Mouse (Mus musculus): ENCODE data around the gene Ndufaf8. TPM values are rescaled to one million over a fixed set of nuclear protein-coding genes. Genes with fewer than 3 reads are reported as not detected.

Ndufaf8 gene
- total RNA-seq, 2 experiments from 2014 or later, result 45.7 to 48.1 TPM

DNA sequence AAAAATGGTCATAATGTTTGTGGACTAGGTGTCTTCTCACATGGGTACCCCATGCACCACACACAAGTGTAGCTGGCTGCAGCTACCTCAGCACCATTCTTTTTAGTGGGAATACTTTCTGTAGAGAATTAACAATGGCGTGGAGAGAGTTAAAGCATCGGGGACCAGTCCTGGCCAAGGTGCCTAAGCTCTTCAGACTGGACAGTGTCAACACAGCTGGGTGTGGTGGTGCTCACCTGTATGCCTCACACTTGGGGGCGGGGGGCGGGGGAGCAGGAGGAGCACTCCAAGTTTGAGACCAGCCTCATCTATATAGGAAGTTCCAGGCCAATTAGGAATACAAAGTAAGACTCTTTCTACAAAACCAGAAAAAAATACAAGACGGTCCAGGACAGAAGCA is 35.4 kb downstream of the Ndufaf8 start:
- no peak for DNase-seq (ENCODE audit: low spot score)

DNA sequence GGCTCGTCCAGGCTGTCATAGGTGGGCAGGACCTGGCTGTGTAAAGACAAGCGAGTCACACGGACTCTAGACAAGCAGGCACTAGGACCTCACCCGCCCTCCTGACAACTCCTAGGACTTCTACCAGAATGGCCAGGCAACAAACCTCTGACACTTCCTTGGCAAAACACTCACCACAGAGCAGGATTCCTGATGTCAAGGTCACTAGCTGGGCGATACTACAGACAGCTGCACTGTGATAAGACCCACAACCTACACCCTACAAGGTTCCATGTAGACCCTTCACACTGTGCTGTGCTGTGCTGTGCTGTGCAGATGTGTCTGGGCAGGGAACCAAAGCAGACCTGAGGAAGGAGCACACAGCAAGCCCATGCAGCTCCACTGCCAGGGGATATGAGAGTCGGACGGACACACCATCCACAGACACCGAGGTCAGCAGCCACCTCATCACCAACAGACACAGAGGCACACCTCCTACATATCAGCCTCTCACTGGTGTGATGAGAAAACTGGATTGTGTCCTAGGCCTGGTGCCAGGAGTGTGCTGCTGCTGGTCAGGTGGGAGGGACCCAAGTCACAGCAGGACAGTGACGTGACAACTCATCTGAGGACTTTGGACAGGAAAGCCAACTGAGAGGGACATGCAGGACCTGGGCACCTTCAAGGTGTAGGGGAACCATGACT is 36.3 kb downstream of the Ndufaf8 start:
- no peak for DNase-seq (ENCODE audit: low spot score)

DNA sequence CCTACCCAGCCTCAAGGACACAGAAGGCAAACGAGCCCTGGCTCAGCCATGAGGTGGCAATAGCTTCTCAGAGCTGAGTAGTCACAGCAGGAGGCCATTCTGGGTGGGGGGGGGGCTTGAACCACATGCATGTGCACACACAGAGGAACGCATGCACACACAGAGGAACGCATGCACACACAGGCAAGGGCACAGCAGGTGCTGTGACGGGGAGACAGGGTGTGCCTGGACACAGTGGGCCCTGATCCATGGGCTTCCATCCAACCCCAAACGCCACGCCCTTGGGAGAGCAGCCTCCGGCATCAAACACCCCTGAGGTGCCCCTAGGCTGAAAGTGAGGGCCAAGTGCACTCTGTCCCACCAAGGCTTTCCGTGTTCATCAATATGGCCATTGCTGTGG is 37.5 kb downstream of the Ndufaf8 start:
- no peak for DNase-seq (ENCODE audit: low spot score)

DNA sequence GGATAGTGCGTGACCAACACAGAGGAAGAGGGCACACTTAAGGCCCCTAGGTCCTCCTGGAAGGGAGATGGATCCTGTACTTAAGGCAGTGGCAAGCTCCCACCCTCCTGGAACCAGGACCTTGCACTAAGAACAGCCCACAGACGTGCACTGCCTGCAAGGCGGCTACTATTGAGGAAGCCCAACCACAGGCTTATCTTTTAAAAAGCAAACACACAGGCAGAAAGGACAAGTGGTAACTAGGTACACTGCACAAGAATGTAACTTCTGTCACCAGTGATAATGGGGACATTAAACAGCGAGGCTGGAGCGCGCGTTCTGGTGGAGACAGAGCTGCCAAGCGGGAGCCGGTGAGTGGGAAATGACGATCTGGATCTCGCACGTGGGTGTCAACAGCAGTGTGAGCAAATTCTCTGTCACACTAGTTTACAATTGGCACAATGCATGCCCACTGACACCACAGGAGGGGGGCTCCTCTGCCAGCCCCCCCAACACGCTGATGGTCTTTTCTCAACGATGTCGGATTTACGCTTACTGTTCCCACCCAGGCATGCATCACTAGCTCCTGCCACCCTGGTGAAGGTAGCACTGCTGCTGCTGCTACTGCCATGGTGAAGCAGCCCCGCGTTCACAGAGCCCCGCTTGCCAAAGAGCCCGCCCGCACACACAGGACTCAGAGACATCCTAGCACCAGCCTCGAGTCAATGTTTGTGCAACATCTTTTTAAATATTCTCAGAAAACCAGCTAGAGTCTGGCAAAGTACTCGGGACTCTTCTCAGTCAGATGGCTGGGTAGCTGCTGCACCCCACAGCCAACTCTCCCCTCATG is 38.3 kb downstream of the Ndufaf8 start:
- no peak for DNase-seq (ENCODE audit: low spot score)

DNA sequence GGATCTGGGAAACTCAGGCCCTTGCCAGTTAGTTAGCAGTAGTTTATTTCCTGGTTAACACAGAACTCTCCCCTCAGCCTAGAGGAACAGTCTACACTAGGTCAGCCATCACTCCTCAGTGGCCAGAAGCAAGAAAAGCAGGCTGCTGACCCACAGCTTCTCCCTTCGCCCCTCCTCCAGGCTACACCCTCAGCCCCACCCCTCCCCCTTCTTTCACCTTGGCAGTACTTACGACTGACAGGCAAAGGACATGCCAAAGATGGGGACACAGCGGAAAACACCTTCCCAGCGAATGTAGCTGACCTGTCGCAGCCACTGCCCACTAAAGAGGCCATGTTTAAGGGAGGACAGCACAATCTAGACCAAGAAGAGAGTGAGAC is 38.9 kb downstream of the Ndufaf8 start:
- peak; percentile 28 for DNase-seq (ENCODE audit: low spot score)

DNA sequence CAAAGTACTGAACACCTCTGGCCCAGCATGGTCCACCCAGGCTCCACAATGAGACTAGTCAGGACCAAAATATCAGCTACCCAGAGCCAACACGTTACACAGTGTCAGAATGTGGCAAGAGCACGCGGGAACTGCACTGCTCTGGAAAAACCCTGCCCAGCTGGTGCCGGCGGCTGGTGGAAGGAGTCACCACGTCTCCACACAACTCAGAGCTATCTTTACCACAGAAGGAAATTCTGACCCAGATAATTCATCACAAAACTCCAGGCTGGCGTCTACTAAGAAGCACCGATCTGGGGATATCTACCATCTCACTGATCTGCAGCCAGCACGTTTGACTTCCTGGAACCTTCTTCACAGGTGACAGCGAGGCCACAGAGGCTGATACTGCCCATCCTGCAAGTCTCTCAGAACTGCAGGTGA is 40.6 kb downstream of the Ndufaf8 start:
- DNase-seq (ENCODE audit: low spot score), result peak; percentile 23

DNA sequence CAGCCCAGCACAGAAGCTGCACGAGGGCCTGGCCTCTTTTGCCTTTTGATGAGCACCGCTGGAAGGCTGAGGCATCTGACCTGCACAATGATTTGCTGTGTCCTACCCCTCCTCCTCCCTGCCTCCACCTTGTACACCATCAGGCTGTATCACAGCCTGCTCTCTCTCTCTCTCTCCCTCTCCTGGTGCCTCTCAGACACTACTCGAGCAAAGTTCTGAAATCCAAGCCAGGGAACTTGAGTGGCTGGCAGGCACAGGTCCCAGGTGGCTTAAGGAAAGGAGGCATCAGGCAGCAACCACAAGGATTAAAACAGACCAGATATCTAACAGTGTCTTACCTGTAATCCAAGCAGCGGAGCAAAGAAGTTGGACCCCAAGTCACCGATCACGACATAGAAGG is 41.5 kb downstream of the Ndufaf8 start:
- peak; percentile 62 for DNase-seq (ENCODE audit: low spot score)

DNA sequence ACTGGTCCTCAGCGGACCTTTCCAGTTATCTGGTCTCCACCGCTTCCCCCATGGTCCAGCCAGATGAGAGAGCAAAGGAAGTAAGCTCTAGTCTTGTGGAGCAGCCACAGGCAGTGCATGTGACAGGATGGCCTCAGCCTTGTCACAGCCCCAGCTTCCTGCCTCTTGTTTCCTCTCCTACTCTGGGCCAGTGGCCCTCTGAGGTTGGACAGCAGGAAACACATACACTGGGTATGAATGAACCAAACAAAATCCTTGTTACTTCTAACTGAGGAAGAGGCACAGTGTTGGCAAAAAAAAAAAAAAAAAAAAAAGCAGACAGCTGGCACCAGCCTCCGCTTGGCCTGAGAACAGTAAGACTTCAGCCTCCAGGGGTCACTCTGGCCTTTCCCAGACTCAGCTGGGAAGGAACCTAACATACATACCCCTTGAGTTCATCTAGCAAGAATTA is 43.9 kb downstream of the Ndufaf8 start:
- DNase-seq (ENCODE audit: low spot score), result peak; percentile 38

DNA sequence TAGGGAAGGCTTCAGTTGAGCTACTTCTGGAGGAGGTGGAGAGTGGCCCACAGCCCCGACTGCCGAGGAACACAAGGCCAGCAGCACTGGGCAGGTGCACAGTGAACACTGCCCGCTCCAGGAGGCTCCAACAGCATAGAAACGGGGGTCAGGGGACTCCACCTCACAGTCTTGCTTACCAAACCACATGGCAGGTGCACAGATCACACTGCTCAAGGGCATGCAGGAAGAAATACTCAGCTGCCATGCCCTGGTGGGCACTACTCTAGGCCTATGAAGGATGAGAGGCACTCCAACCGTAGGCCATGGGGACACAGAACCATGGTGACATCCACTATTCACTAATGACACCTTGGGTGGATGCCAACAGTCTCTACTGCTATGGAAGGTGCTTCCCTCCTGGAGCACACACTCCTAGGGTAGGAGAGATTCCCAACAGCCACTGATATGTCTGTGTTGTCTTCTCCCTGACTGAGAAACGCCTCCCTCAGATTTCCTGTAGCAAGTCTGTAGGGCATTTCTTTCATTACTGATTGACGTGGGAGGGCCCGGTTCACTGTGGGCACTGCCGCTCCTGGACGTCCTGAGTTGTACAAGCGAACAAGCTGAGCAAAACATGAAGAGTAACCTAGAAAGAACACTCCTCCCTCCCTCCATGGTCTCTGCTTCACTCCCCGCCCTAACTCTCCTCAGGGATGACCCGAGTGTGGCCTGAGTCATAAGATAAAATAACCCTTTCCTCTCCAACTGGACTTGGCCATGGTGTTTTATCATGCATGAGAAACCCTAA is 45.2 kb downstream of the Ndufaf8 start:
- DNase-seq (ENCODE audit: low spot score), result no peak

DNA sequence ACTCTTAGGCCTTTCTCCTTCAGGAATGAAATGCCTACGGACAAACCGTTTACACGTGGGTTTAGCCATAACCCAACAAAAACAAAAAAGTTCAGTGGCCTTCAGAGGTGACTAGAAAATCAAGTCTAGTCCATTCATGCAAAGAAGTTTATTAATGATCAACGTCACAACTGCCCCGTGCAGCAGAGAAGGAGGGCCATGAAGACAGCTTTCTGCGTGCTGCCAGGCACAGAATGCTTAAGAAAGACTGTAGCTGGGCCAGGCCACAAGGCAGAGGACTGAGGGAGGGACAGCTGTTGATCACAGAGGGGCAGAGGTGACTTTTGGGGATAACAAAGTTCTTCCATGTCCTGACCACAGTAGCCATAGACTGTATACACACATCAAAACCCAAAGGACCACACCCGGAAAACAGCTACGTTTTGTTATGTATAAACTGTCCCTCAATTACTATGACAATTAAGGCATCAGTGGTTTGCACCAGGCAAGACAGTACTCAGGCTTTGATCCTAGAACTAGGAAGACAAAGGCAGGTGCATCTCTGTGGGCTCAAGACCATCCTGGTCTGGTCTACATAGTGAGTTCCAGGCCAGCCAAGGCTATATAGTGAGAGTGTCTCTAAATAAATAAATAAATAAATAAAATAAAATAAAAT is 49.6 kb downstream of the Ndufaf8 start:
- no peak for DNase-seq (ENCODE audit: low spot score)

DNA sequence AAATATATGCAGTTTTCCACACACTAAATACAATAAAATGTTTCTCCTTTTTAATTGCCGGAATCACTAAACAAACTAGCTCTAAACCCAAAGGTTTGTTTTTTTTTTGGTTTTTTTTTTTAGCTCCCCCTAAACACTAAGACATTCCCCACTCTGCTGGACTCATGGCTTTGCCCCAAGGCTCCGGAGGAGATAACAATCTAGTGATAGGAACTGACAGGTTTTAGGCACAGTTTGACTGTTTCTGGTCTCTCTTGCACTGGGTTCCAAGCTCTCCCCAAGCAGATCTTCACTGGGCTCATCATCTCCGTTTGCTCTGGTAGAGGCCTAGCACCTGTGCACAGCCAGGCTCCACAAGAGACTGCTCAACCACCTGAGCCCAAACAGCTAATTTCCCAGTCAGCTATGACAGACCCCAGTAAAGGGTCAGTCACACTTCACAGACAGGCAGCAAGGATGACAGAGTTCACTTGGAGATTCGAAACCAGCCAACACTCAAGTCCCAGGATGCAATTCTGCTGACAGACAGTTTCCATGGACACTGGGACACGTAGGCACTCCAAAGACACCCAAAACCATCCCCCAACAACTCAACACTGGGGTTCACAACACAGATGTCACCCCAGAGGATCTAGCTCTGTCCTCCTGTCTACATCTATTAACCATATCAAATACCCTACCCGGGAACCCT is 50.9 kb downstream of the Ndufaf8 start:
- no peak for DNase-seq (ENCODE audit: low spot score)

Small RNA genes lying within 50 kb of the gene (microRNA-seq; reads per million reads assigned to microRNA genes)
- not detected for gene Gm25948

Other genes with a start within 250 kb of the Ndufaf8 start
- 10 to 100 TPM; 32.7 to 33.3 TPM for gene Chmp6, start 185.5 kb upstream of the Ndufaf8 start, total RNA-seq (2021)
- 1 to 10 TPM; 1.1 to 1.9 TPM for gene Baiap2, start 156.2 kb upstream of the Ndufaf8 start, total RNA-seq (2021)
- gene Aatk, start 51.8 kb upstream of the Ndufaf8 start, total RNA-seq (2021), result 1 to 10 TPM; 3.2 to 3.6 TPM
- 1 to 10 TPM; 6.0 to 8.4 TPM for gene Cep131, start 12.1 kb upstream of the Ndufaf8 start, total RNA-seq (2021)
- gene Tepsin, start 197 bp upstream of the Ndufaf8 start, total RNA-seq (2021), result 1 to 10 TPM; 4.1 to 4.9 TPM
- gene Slc38a10, start 52.4 kb downstream of the Ndufaf8 start, total RNA-seq (2021), result 10 to 100 TPM; 39.0 to 48.2 TPM
- 1 to 10 TPM; 3.4 to 4.6 TPM for gene Bahcc1, start 134.0 kb downstream of the Ndufaf8 start, total RNA-seq (2021)
- gene Actg1, start 249.6 kb downstream of the Ndufaf8 start, total RNA-seq (2021), result 100 to 1,000 TPM; 158 to 253 TPM

All from gastrocnemius, adult 18-20 months (tissue).